Mouse (Mus musculus): ENCODE measurements around the gene Pgap1. TPM values are rescaled to one million over a fixed set of nuclear protein-coding genes. Genes with fewer than 3 reads are reported as not detected.

Pgap1 gene
- polyA plus RNA-seq, 1 experiment from 2014 or later: 29.8 TPM

GRCm38 (mm10) chr1:54545200-54545599 lies 12.3 kb downstream of the Pgap1 start:
- H3K4me3 ChIP-seq (ENCODE audit: low read depth, low read length): no peak overlapping the region
- H3K4me2 ChIP-seq (ENCODE audit: low read length): no peak overlapping the region
- no peaks in the 10 kb centered on the region for H3K4me1 ChIP-seq (ENCODE audit: control insufficient read depth, insufficient read depth, low read length)
- peaks cover 21% of the 10 kb centered on the region for H3K36me3 ChIP-seq (ENCODE audit: control insufficient read depth, insufficient read depth, low read length)
- H3K9me3 ChIP-seq (replicated peaks; ENCODE audit: control insufficient read depth, low read length, poor library complexity, severe bottlenecking): no peaks in the 10 kb centered on the region
- H3K27ac ChIP-seq (ENCODE audit: low read length): no peak overlapping the region
- no peak overlapping the region for H3K9ac ChIP-seq (ENCODE audit: low read depth, low read length)
- no peaks in the 10 kb centered on the region for H3K27me3 ChIP-seq (ENCODE audit: control insufficient read depth, insufficient read depth, low read depth, low read length)
- no peak for ATAC-seq
- WGBS: 91% methylated on average over 9 of the region's 9 CpGs

GRCm38 (mm10) chr1:54542920-54543319 lies 14.6 kb downstream of the Pgap1 start:
- Histone ChIP-seq H3K9ac (ENCODE audit: low read depth, low read length) (no peak overlapping the region), H3K27ac (ENCODE audit: low read length) (no peak overlapping the region), H3K4me3 (ENCODE audit: low read depth, low read length) (no peak overlapping the region), H3K9me3 (replicated peaks; ENCODE audit: control insufficient read depth, low read length, poor library complexity, severe bottlenecking) (no peaks in the 10 kb centered on the region), H3K4me1 (ENCODE audit: control insufficient read depth, insufficient read depth, low read length) (no peaks in the 10 kb centered on the region), H3K27me3 (ENCODE audit: control insufficient read depth, insufficient read depth, low read depth, low read length) (no peaks in the 10 kb centered on the region), H3K4me2 (ENCODE audit: low read length) (no peak overlapping the region), H3K36me3 (ENCODE audit: control insufficient read depth, insufficient read depth, low read length) (peaks cover 22% of the 10 kb centered on the region)
- 97% methylated on average over 2 of the region's 2 CpGs for WGBS
- ATAC-seq: no peak

- no peak for ATAC-seq
- Histone ChIP-seq H3K4me3 (ENCODE audit: low read depth, low read length) (no peak overlapping the region), H3K27ac (ENCODE audit: low read length) (no peak overlapping the region), H3K27me3 (ENCODE audit: control insufficient read depth, insufficient read depth, low read depth, low read length) (no peaks in the 10 kb centered on the region), H3K9ac (ENCODE audit: low read depth, low read length) (no peak overlapping the region), H3K36me3 (ENCODE audit: control insufficient read depth, insufficient read depth, low read length) (peaks cover 21% of the 10 kb centered on the region), H3K9me3 (replicated peaks; ENCODE audit: control insufficient read depth, low read length, poor library complexity, severe bottlenecking) (no peaks in the 10 kb centered on the region), H3K4me1 (ENCODE audit: control insufficient read depth, insufficient read depth, low read length) (no peaks in the 10 kb centered on the region), H3K4me2 (ENCODE audit: low read length) (no peak overlapping the region)
- 86% methylated on average over 6 of the region's 6 CpGs for WGBS
Observed at GRCm38 (mm10) chr1:54531170-54531569, 26.3 kb downstream of the Pgap1 start.

- H3K9ac ChIP-seq (ENCODE audit: low read depth, low read length): no peak overlapping the region
- no peaks in the 10 kb centered on the region for H3K27me3 ChIP-seq (ENCODE audit: control insufficient read depth, insufficient read depth, low read depth, low read length)
- H3K4me3 ChIP-seq (ENCODE audit: low read depth, low read length): no peak overlapping the region
- no peak overlapping the region for H3K27ac ChIP-seq (ENCODE audit: low read length)
- no peaks in the 10 kb centered on the region for H3K4me1 ChIP-seq (ENCODE audit: control insufficient read depth, insufficient read depth, low read length)
- H3K4me2 ChIP-seq (ENCODE audit: low read length): no peak overlapping the region
- no peaks in the 10 kb centered on the region for H3K9me3 ChIP-seq (replicated peaks; ENCODE audit: control insufficient read depth, low read length, poor library complexity, severe bottlenecking)
- ATAC-seq: no peak
- WGBS: 87% methylated on average over 2 of the region's 2 CpGs
- H3K36me3 ChIP-seq (ENCODE audit: control insufficient read depth, insufficient read depth, low read length): peaks cover 33% of the 10 kb centered on the region
Observed at GRCm38 (mm10) chr1:54523717-54524116, 33.8 kb downstream of the Pgap1 start.

- no peak overlapping the region for H3K4me2 ChIP-seq (ENCODE audit: low read length)
- H3K27me3 ChIP-seq (ENCODE audit: control insufficient read depth, insufficient read depth, low read depth, low read length): no peaks in the 10 kb centered on the region
- no peaks in the 10 kb centered on the region for H3K4me1 ChIP-seq (ENCODE audit: control insufficient read depth, insufficient read depth, low read length)
- no peak for ATAC-seq
- no peaks in the 10 kb centered on the region for H3K9me3 ChIP-seq (replicated peaks; ENCODE audit: control insufficient read depth, low read length, poor library complexity, severe bottlenecking)
- H3K9ac ChIP-seq (ENCODE audit: low read depth, low read length): no peak overlapping the region
- H3K27ac ChIP-seq (ENCODE audit: low read length): no peak overlapping the region
- H3K36me3 ChIP-seq (ENCODE audit: control insufficient read depth, insufficient read depth, low read length): peaks cover 22% of the 10 kb centered on the region
- no peak overlapping the region for H3K4me3 ChIP-seq (ENCODE audit: low read depth, low read length)
- 94% methylated on average over 5 of the region's 5 CpGs for WGBS
Observed at GRCm38 (mm10) chr1:54520062-54520577, 37.4 kb downstream of the Pgap1 start.

GRCm38 (mm10) chr1:54513836-54514235 lies 43.6 kb downstream of the Pgap1 start:
- no peaks in the 10 kb centered on the region for H3K9me3 ChIP-seq (replicated peaks; ENCODE audit: control insufficient read depth, low read length, poor library complexity, severe bottlenecking)
- H3K36me3 ChIP-seq (ENCODE audit: control insufficient read depth, insufficient read depth, low read length): peaks cover 16% of the 10 kb centered on the region
- no peak overlapping the region for H3K4me3 ChIP-seq (ENCODE audit: low read depth, low read length)
- no peaks in the 10 kb centered on the region for H3K27me3 ChIP-seq (ENCODE audit: control insufficient read depth, insufficient read depth, low read depth, low read length)
- no peak overlapping the region for H3K4me2 ChIP-seq (ENCODE audit: low read length)
- no peak overlapping the region for H3K27ac ChIP-seq (ENCODE audit: low read length)
- 98% methylated on average over 1 of the region's 1 CpGs for WGBS
- no peak overlapping the region for H3K9ac ChIP-seq (ENCODE audit: low read depth, low read length)
- no peaks in the 10 kb centered on the region for H3K4me1 ChIP-seq (ENCODE audit: control insufficient read depth, insufficient read depth, low read length)
- ATAC-seq: no peak

GRCm38 (mm10) chr1:54498496-54498895 lies 59.0 kb downstream of the Pgap1 start:
- no peaks in the 10 kb centered on the region for H3K9me3 ChIP-seq (replicated peaks; ENCODE audit: control insufficient read depth, low read length, poor library complexity, severe bottlenecking)
- H3K4me1 ChIP-seq (ENCODE audit: control insufficient read depth, insufficient read depth, low read length): no peaks in the 10 kb centered on the region
- 78% methylated on average over 2 of the region's 2 CpGs for whole genome bisulfite sequencing
- peaks cover 10% of the 10 kb centered on the region; the same call in 1 of the 2 replicates for H3K36me3 ChIP-seq (ENCODE audit: control insufficient read depth, insufficient read depth, low read length)
- H3K4me2 ChIP-seq (ENCODE audit: low read length): no peak overlapping the region
- H3K4me3 ChIP-seq (ENCODE audit: low read depth, low read length): no peak overlapping the region
- ATAC-seq: no peak
- H3K27me3 ChIP-seq (ENCODE audit: control insufficient read depth, insufficient read depth, low read depth, low read length): no peaks in the 10 kb centered on the region
- no peak overlapping the region for H3K9ac ChIP-seq (ENCODE audit: low read depth, low read length)
- no peak overlapping the region for H3K27ac ChIP-seq (ENCODE audit: low read length)

GRCm38 (mm10) chr1:54496254-54496653 lies 61.2 kb downstream of the Pgap1 start:
- H3K4me3 ChIP-seq (ENCODE audit: low read depth, low read length): no peak overlapping the region
- no peak for ATAC-seq
- H3K27me3 ChIP-seq (ENCODE audit: control insufficient read depth, insufficient read depth, low read depth, low read length): no peaks in the 10 kb centered on the region
- WGBS: 90% methylated on average over 1 of the region's 1 CpGs
- peaks cover 12% of the 10 kb centered on the region for H3K36me3 ChIP-seq (ENCODE audit: control insufficient read depth, insufficient read depth, low read length)
- H3K27ac ChIP-seq (ENCODE audit: low read length): no peak overlapping the region
- H3K9me3 ChIP-seq (replicated peaks; ENCODE audit: control insufficient read depth, low read length, poor library complexity, severe bottlenecking): no peaks in the 10 kb centered on the region
- no peaks in the 10 kb centered on the region for H3K4me1 ChIP-seq (ENCODE audit: control insufficient read depth, insufficient read depth, low read length)
- no peak overlapping the region for H3K4me2 ChIP-seq (ENCODE audit: low read length)
- H3K9ac ChIP-seq (ENCODE audit: low read depth, low read length): no peak overlapping the region

- Histone ChIP-seq H3K9ac (ENCODE audit: low read depth, low read length) (no peak overlapping the region), H3K27ac (ENCODE audit: low read length) (no peak overlapping the region), H3K36me3 (ENCODE audit: control insufficient read depth, insufficient read depth, low read length) (peaks cover 14% of the 10 kb centered on the region), H3K27me3 (ENCODE audit: control insufficient read depth, insufficient read depth, low read depth, low read length) (no peaks in the 10 kb centered on the region), H3K4me3 (ENCODE audit: low read depth, low read length) (no peak overlapping the region), H3K4me1 (ENCODE audit: control insufficient read depth, insufficient read depth, low read length) (no peaks in the 10 kb centered on the region), H3K9me3 (replicated peaks; ENCODE audit: control insufficient read depth, low read length, poor library complexity, severe bottlenecking) (no peaks in the 10 kb centered on the region), H3K4me2 (ENCODE audit: low read length) (no peak overlapping the region)
- 95% methylated on average over 3 of the region's 3 CpGs for WGBS
- no peak for ATAC-seq
Observed at GRCm38 (mm10) chr1:54493496-54493895, 64.0 kb downstream of the Pgap1 start.

All from midbrain, embryonic 16.5 days (tissue).